Mouse (Mus musculus) G1E-ER4 (cell line): ENCODE results near the gene Klhdc4. TPM values are rescaled to one million over a fixed set of nuclear protein-coding genes. Genes with fewer than 3 reads are reported as not detected.

Experiments used
- GATA1 ChIP-seq: IDR thresholded peaks from one replicate; pipeline ENCODE4 v1.8.0; 2012; ENCODE audit warnings: low read length, inconsistent platforms
- polyA plus RNA-seq: library from polyadenylated mRNA; stranded (reverse); fragments of >175 nt; gene quantifications from 2 replicates; pipeline ENCODE4 v1.2.3, GENCODE M21; 2012

The Klhdc4 gene
- polyA plus RNA-seq, 1 experiment: 42.5 TPM

- TF ChIP-seq GATA1: no peak
Observed at GRCm38 (mm10) chr8:121796406-121796805, 33.0 kb downstream of the Klhdc4 start.

GRCm38 (mm10) chr8:121795461-121795860, 33.9 kb downstream of the Klhdc4 start:
- no peak for TF ChIP-seq GATA1

- TF ChIP-seq GATA1: no peak
Observed at GRCm38 (mm10) chr8:121794151-121794550, 35.2 kb downstream of the Klhdc4 start.

GRCm38 (mm10) chr8:121792627-121793026, 36.7 kb downstream of the Klhdc4 start:
- no peak for TF ChIP-seq GATA1

GRCm38 (mm10) chr8:121792159-121792558, 37.2 kb downstream of the Klhdc4 start:
- TF ChIP-seq GATA1: no peak

GRCm38 (mm10) chr8:121788786-121789185, 40.6 kb downstream of the Klhdc4 start:
- no peak for TF ChIP-seq GATA1

GRCm38 (mm10) chr8:121786542-121786941, 42.8 kb downstream of the Klhdc4 start:
- TF ChIP-seq GATA1: no peak

GRCm38 (mm10) chr8:121782493-121782892, 46.9 kb downstream of the Klhdc4 start:
- TF ChIP-seq GATA1: no peak

- no peak for TF ChIP-seq GATA1
Observed at GRCm38 (mm10) chr8:121773876-121774275, 55.5 kb downstream of the Klhdc4 start.

- no peak for TF ChIP-seq GATA1
Observed at GRCm38 (mm10) chr8:121770845-121771752, 58.3 kb downstream of the Klhdc4 start.

- no peak for TF ChIP-seq GATA1
Observed at GRCm38 (mm10) chr8:121769621-121770020, 59.7 kb downstream of the Klhdc4 start.

- no peak for TF ChIP-seq GATA1
Observed at GRCm38 (mm10) chr8:121769095-121769494, 60.3 kb downstream of the Klhdc4 start.

GRCm38 (mm10) chr8:121765594-121766138, 63.7 kb downstream of the Klhdc4 start:
- no peak for TF ChIP-seq GATA1

- no peak for TF ChIP-seq GATA1
Observed at GRCm38 (mm10) chr8:121763700-121764013, 65.7 kb downstream of the Klhdc4 start.

- no peak for TF ChIP-seq GATA1
Observed at GRCm38 (mm10) chr8:121762999-121763699, 66.2 kb downstream of the Klhdc4 start.

GRCm38 (mm10) chr8:121761480-121761879, 67.9 kb downstream of the Klhdc4 start:
- no peak for TF ChIP-seq GATA1
